Mouse (Mus musculus): ENCODE measurements around the gene 5730522E02Rik.

5730522E02Rik gene

DNA sequence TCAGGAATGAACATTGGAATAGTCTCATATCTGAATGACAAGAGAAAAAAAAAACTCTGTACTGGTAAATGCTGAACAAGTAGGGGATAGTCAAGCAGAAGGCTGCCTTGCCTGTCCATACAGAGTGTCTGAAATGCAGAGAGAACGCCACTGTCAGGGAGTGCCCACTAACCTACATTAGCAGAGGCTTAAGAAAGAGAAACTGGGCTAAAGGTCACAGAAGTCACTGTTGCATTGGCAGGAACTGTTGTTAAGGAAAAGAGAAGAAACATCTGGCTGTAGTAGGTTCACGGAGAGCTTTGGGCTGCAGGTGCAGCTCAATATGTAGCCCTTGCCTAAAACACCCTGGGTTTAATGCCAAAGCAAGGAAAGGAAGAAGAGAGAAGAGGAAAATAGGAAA, 82.2 kb downstream of the 5730522E02Rik start:
- peak; percentile 89 for DNase-seq (ENCODE audit: low read depth, low spot score)

DNA sequence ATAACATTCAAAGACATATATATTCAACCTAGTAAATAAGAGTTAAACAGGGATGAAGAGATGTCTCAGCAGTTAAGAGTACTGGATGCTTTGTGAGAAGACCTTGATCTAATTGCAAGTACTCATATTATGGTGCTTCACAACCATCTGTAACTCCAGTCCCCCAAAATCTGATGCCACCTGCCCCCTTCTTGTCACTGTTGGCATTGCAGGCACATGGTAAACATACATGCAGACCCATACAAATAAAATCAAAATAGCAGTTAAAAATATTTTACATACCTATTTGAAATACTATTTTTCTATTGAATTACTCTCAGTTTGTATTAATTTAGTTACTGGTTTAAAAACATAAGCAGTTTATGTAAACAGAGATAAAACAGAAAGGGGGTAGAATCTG, 84.6 kb downstream of the 5730522E02Rik start:
- DNase-seq (ENCODE audit: low read depth, low spot score), result peak; percentile 44

- peak; percentile 17 for DNase-seq (ENCODE audit: low read depth, low spot score)
Observed at GRCm38 (mm10) chr11:26120781-26121557, 89.6 kb downstream of the 5730522E02Rik start.

GRCm38 (mm10) chr11:26117651-26118050, 92.9 kb downstream of the 5730522E02Rik start:
- DNase-seq (ENCODE audit: low read depth, low spot score), result peak; percentile 27

DNA sequence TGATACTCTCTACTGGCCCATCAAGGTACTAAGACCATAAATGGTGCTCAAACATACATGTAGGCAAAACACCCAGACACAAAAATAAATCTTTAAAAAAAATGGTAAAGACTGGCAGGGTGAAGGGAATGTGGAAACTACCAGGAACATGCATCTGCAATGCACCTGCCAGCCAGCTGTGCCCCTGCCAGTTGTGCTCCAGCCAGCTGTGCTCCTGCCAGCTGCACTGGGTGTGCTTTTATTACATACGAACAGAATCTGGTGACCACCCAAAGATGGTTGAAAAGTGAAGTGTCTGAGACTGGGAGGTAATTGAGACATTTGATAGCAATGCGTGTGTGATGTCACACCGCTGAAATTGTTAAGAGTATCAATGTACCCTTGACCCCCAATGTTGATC, 98.4 kb downstream of the 5730522E02Rik start:
- DNase-seq (ENCODE audit: low read depth, low spot score), result no peak

- no peak for DNase-seq (ENCODE audit: low read depth, low spot score)
Observed at GRCm38 (mm10) chr11:26108647-26109046, 101.9 kb downstream of the 5730522E02Rik start.

DNA sequence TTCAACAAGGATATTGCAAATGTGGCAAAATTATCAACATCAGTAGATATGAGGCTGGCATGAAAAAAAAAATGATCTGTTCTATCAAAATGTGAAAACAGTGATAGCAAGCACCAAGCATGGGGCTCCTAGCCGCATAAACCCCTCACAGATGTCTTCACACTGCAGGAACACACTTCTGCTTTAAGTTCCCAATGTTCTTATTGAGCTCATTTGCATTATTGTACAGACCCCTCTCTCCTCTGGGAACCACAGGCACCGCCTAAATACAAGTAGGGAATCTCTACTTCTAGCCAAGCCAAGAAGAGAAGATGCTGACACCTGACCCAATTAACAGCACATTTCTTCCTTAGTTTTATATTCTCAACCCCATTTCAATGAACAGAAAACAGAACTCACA, 105.9 kb downstream of the 5730522E02Rik start:
- DNase-seq (ENCODE audit: low read depth, low spot score), result peak; percentile 28

GRCm38 (mm10) chr11:26103698-26104097, 106.9 kb downstream of the 5730522E02Rik start:
- peak; percentile 97 for DNase-seq (ENCODE audit: low read depth, low spot score)

DNA sequence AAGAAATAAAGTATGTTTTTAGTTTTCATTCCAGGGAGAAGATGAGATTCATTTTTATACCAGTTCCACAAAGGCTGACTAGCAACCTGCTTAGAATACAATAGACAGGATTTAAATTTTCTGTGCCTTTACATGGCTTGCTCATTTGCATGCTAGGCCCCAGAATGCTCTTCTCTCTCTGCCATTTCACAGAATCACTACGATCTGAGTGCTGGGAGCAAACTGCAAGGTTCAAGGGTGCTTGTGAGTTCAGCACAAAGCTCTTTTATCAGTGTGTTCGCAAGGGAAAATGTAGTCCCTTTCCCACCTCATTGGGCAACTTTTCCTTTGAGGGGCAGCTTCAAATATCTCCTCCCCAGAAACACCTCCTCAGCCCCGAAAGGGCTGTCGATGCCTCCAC, 107.7 kb downstream of the 5730522E02Rik start:
- DNase-seq (ENCODE audit: low read depth, low spot score), result peak; percentile 64

DNA sequence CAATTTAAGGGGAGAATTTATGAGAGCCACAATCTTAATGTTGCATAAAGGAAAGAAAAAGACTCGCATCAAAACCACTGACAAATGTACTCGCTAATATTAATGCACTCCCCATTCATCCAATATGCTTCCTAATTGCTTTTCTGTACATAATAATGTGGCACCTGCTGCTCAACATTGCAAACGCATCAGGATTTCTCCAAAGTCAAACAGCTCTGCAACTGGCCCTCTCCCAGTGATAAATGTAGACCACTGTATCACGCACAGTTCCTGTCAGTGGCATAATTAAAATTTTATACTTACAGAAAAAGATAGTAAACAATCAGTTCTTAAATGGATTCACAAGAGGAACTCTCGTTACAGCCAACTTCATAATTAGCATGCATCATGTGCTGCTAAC, 110.5 kb downstream of the 5730522E02Rik start:
- DNase-seq (ENCODE audit: low read depth, low spot score), result no peak

GRCm38 (mm10) chr11:26098933-26099332, 111.6 kb downstream of the 5730522E02Rik start:
- peak; percentile 92 for DNase-seq (ENCODE audit: low read depth, low spot score)

DNA sequence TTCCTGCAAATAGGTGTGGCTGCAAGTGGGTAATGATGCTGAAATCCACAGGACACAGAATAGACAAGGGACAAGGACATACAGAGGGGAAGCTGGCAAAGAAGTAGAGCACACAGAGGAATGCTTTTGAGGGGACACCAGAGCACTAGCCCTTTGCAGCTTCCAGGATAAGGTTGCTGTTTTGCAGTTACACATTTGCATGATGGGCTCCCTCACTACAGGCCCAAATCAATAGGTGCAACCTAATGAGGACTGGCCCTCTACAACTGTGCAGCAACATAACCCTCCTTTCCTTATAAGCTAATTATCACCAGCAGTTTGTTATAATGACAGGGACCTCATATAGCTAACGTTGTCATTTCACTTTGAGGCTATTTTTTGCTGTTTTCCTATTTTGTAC, 114.5 kb downstream of the 5730522E02Rik start:
- DNase-seq (ENCODE audit: low read depth, low spot score), result peak; percentile 21

DNA sequence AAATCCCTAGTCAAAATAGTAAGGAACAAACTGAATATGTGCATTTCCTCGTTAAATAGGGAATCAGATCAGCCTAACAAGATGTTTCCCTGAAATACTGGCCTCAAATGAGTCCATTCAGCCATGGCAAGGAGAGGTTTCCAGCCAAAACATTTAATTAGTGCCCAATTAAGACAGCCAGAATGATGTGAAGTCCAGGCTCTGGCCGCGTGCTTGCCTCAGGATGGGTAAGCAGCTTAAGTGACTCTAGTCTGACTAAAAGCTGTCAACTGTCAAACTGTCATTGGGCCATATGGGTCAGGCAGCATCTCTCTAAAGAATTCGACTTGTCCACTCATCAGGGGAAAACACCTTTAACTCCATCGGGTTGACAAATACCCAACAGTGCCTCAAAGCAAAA, 121.6 kb downstream of the 5730522E02Rik start:
- DNase-seq (ENCODE audit: low read depth, low spot score), result no peak

GRCm38 (mm10) chr11:26086679-26087078, 123.9 kb downstream of the 5730522E02Rik start:
- peak; percentile 81 for DNase-seq (ENCODE audit: low read depth, low spot score)

DNA sequence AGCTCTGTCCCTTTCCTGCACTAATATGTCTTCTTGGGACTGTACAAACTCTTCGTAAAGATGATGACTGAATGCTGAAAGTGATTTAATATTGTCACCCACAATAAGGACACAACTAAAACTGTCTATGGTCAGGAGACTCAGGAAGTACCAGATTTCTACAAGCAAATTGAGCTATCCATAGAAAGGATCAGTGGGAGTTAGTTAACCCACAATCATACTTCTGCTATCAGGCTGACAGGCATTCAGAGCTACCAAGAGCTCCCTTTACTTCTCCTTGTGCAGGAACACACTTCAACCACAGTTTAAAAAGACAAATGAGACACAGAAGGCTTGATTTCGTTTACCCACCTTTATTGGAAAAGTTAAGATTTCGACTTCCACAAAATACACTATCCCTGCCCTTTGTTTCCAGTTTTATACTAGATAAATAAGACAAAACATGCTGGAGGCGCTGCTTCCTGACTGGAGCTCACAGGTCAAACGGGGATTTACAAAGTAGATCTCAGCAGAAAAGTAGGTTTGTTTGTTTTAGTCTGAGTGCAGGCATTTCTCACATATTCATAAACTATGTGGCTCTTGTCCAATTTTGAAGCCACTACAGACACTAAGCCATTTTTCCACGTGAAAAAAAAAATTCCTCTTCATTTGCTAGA, 125.1 kb downstream of the 5730522E02Rik start:
- DNase-seq (ENCODE audit: low read depth, low spot score), result no peak

DNA sequence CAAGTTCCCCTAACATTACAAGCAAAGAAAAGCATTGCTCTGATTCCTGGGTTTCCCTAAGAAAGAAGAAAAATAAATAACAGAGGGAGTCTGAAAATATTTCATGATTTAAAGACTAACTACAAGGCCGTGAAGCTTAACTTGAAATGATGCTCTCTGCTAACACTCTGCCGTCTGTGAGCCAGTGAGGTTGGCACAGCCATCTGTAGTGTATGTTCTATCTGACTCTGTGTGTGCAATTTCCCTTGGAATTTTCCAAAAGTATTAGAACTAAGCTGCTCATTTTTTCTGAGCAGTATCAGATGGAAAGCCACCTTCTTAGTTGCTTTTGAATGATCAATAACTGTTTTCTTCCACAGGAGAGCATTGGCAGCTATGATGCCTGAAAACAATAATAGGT, 134.2 kb downstream of the 5730522E02Rik start:
- no peak for DNase-seq (ENCODE audit: low read depth, low spot score)

GRCm38 (mm10) chr11:26075536-26075935, 135.0 kb downstream of the 5730522E02Rik start:
- DNase-seq (ENCODE audit: low read depth, low spot score), result no peak

- peak; percentile 78 for DNase-seq (ENCODE audit: low read depth, low spot score)
Observed at GRCm38 (mm10) chr11:26073638-26074294, 136.8 kb downstream of the 5730522E02Rik start.

DNA sequence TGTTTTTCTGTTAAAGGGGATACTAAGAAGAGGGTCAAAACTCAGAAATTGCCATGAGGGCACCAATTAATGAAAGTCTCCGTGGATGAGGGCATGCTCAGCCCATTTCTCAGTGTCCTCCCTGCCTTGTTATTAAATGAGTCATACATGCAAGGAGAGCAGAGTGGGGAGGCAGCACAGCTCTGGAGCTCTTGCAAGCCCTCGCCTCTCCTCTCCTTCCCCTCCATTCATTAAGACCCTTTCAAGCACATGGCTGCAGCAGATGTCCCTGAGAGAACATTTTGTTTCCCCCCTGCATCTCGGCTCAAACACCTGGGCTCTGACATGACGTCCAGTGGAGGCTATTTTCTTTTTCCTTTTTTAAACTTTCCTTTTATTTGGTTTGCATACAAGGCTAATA, 138.5 kb downstream of the 5730522E02Rik start:
- DNase-seq (ENCODE audit: low read depth, low spot score), result no peak

DNA sequence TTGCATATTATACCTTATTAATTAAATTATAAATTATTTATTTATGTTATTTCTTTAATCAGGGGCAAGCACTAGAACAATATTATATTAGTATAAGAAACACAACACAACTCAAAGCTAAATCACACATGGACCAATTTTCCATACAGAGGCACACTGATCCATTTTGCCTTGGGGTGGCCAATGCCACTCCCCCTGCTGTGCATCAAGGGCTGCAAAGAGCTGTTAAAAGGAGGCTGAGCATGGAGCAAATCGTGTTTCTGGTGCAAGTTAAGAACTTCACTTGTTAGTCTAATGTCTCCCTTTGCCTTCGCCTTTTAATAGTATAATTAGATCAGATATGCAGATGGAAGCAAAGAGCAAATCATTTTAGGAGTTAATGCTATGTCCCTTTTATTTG, 147.3 kb downstream of the 5730522E02Rik start:
- DNase-seq (ENCODE audit: low read depth, low spot score), result no peak

DNA sequence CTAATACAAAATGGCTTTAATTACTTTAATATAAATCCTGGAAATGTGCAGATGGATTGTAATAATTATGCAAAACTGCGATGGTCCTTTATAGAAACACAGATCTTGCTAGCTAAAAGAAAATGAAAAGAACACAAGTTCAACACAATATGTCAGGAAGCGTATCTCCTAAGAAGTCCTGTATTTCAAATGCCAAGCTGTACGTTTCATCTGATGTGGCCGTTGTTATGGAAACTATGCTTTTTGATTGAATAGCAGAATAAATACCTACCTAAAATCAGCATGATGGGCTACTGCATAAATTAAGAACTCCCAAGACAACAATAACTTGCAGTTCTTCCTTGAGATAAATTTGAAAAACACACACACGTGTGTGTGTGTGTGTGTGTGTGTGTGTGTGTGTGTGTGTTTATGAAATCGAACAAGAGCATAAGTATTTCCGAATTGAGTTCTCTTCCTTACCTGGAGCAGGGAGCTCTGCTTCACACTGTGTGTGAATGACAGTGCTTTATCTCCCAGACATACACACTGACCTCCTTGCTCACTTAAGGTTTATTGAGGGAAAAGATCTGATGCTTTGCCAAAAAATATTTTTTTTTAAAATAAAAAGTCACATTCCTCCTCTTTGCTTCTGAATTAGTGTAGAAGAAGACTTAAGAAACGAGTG, 149.0 kb downstream of the 5730522E02Rik start:
- no peak for DNase-seq (ENCODE audit: low read depth, low spot score)

GRCm38 (mm10) chr11:26013527-26013926, 197.0 kb downstream of the 5730522E02Rik start:
- no peak for DNase-seq (ENCODE audit: low read depth, low spot score)
